Mouse (Mus musculus) spleen, adult 2 months (tissue): ENCODE measurements around the gene Olfr193.

Experiments
- CTCF ChIP-seq: fragments of 200-500 bp; IDR thresholded peaks from 2 replicates; pipeline ENCODE4 v1.5.1; 2011; ENCODE audit warnings: mild to moderate bottlenecking, inconsistent platforms; ENCODE audit not compliant: insufficient read depth, insufficient read length, insufficient replicate concordance; ENCODE audit errors: extremely low read depth
- POLR2A ChIP-seq: fragments of 200-500 bp; IDR thresholded peaks from 2 replicates; pipeline ENCODE4 v1.6.1; 2011; ENCODE audit warnings: low read depth, low read length, inconsistent platforms

DNA sequence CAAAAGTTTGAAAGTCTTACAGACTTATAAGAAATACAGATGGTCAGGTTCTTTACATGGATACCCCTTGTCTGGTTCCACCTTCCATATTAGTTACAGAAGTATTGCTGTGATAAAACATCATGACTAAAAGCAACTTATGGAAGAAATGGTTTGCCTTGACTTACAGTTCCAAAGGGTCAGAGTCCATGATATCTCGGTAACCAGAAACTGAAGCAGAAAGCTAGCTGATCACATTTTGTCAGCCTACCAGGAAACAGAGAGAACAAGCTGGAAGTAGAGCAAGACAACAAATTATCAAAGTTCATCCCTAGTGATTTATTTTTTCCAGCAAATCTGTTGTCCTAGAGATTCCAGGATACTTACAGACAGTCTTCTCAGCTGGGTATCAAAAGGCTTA lies 38.2 kb downstream of the Olfr193 start:
- TF ChIP-seq CTCF (no peak), POLR2A (no peak)
